Mouse (Mus musculus) gastrocnemius, adult 2 months (tissue): ENCODE measurements around the gene Slc8a1. TPM values are rescaled to one million over a fixed set of nuclear protein-coding genes. Genes with fewer than 3 reads are reported as not detected.

ENCODE experiments used
- DNase-seq: peaks from one replicate; pipeline ENCODE4 v3.0.0; 2022
- H3K27ac ChIP-seq: fragments of 200-600 bp; 2 replicates; pipeline ENCODE4 v1.8.1; 2022; ENCODE audit warnings: mild to moderate bottlenecking
- H3K4me3 ChIP-seq: fragments of 200-600 bp; 2 replicates; pipeline ENCODE4 v1.8.1; 2022; ENCODE audit warnings: mild to moderate bottlenecking, moderate library complexity
- CTCF ChIP-seq: fragments of 200-600 bp; IDR thresholded peaks from 2 replicates; pipeline ENCODE4 v1.8.1; 2022; ENCODE audit warnings: antibody characterized with exemption, mild to moderate bottlenecking, moderate library complexity
- intact Hi-C: fragments of 180-260 bp; cut with DNase I; formaldehyde crosslinking; loops from one replicate; pipeline ENCODE4 v1.15.1; 2025
- total RNA-seq, 2 experiments: library from RNA; stranded (reverse); gene quantifications; 2 replicates each; pipeline ENCODE4 v1.2.3; 2021

Slc8a1 gene
- total RNA-seq, 2 experiments from 2014 or later: 15.9 to 19.9 TPM

DNA sequence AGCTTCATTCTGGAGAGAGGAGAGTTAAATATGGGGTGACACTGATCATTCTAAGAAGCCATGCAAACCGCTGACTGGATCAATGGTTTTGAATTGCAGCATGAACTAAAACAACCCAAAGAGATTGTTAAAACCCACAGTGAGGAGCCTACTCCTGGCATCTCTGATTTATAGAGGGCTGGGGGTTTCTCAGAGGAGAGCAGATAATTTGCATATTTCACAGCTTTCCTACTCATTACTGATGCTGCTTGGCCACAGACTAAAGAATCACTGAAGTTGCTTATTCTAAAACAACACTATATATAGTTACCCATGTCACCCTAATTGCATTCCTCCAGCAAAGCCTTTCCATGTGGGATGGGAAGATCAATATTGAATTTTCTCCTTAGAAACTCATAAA lies 361.0 kb downstream of the Slc8a1 start:
- DNase-seq: no peak
- intact Hi-C loops: no loop called here
- TF ChIP-seq CTCF: no peak
- H3K27ac ChIP-seq: no peak overlapping the region
- H3K4me3 ChIP-seq: no peak overlapping the region

DNA sequence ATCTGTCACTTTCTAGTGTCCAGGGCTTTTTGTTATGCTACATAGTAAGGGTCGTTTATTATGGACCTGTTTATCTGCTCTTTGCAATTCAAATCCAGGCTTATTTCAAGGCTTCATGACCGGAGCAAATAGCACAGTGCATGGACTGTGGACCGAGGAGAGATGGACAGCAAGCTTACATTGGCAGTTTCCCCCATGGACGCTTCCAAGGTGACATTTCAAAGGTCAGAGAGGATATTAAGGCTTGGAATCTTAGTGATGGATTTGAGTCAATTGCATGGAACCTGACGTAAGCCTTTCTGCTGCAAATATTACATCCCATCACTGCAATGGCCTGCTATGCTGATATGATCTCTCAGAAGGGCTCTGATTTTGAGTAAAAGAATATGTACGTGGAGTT lies 362.3 kb downstream of the Slc8a1 start:
- no peak for TF ChIP-seq CTCF
- DNase-seq: no peak
- Histone ChIP-seq H3K27ac (no peak overlapping the region), H3K4me3 (no peak overlapping the region)
- intact Hi-C loops: no loop called here

DNA sequence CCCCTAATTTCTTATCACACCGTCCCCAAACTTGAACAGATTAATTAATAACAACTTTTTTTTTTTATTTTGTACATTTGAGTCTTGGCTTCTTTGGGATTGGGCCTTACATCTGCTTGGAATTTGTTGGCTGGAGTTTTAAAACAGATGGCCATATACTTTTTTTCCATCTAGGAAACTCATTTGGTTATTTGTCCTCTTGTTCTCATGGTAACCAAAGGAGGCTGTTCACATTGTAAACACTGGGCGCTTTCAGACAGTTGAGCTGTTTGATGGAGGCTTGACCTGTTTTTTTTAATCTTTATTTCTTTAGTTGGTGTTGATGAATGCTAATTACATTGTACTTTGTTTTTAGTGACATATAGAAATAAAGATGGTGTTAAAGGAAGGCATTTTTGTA lies 369.1 kb downstream of the Slc8a1 start:
- no peak for TF ChIP-seq CTCF
- no peak overlapping the region for H3K27ac ChIP-seq

DNA sequence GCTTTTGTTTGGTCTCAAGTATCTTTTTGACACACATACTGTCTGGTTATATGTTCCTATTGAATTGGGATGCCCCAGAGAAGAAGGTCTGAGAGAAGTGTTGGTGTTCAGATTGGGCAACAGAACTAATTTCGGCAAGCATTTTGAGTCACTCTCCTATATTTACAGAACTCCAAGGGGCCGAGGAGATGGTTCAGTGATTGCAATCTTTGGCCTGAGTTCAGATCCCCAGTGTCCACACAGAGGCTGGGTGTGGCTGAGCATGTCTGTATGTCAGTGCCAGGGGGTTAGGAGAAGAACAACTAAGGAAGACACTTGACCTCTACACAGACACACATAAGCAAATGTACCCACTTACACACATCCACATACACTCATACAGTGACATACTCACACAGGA lies 369.7 kb downstream of the Slc8a1 start:
- Histone ChIP-seq H3K27ac (no peak overlapping the region), H3K4me3 (no peak overlapping the region)
- DNase-seq: no peak
- intact Hi-C loops: loop anchor here (10.0 kb wide), 1 partner anchor 416 kb away; no protein-coding TSS in a partner anchor
- no peak for TF ChIP-seq CTCF

More for the DNA sequence above, 369.1 kb downstream of the Slc8a1 start:
- DNase-seq: no peak
- intact Hi-C loops: loop anchor here (10.0 kb wide), 1 partner anchor 416 kb away; no protein-coding TSS in a partner anchor
- no peak overlapping the region for H3K4me3 ChIP-seq

DNA sequence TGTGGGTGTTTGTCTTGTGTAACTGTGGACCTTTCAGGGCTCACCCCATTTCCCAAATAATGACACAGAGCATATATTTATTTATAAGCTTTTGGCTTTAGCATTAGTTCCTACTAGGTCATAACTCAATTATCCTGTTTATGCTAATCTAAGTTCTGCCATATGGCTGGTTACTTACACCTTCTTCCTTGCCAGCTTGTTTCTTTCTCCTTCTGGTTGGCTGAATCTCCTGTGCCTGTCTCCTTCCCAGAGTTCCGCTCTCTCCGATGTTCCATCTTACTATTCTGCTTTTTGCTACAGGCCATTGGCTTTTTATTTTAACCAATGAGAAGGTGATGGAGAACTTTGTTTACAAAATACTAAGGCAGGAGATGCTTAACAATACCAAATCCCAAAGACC lies 374.8 kb downstream of the Slc8a1 start:
- H3K4me3 ChIP-seq: no peak overlapping the region
- H3K27ac ChIP-seq: no peak overlapping the region
- DNase-seq: no peak
- TF ChIP-seq CTCF: no peak
- intact Hi-C loops: loop anchor here (10.0 kb wide), 1 partner anchor 421 kb away; no protein-coding TSS in a partner anchor

DNA sequence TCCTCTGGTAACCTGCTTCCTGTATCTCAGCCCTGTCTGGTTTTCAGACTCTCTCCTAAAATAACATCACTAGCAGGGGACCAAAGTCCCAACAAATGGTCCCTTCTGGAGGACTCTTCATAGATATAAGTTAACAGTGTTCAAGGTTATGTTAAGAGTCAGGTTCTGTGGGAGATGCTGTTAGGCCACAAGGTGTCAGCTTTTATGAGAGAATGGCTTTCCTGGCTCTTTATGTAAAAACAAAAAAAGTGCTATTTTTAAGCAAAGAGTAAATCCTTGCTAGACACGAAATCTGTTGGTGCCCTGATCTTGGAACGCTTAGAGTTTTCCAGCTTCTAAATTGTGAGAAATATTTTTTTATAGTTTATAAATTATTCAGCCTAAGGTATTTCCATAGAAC lies 377.6 kb downstream of the Slc8a1 start:
- no peak overlapping the region for H3K4me3 ChIP-seq
- no peak overlapping the region for H3K27ac ChIP-seq
- peak; percentile 46 for TF ChIP-seq CTCF
- no peak for DNase-seq
- intact Hi-C loops: loop anchor here (10.0 kb wide), 1 partner anchor 424 kb away; no protein-coding TSS in a partner anchor

DNA sequence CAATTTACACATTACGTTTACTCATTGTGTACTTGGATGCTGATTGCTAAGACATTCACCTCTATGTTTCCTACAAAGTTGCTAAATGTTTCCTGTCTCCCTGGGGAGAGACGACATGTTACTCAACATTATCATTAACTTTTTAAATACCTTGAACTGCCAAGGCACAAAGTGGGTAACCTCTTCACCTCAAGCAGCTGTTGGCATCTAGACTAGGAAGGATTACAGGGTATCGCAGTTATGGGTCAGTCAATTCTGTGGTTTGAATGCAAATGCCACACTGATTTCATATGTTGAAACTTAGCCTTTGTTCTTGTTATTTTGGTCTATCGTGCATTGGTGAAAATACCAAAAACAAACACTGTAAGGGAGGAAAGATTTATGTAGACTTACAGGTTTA lies 378.1 kb downstream of the Slc8a1 start:
- DNase-seq: no peak
- H3K4me3 ChIP-seq: no peak overlapping the region
- no peak for TF ChIP-seq CTCF
- no peak overlapping the region for H3K27ac ChIP-seq
- intact Hi-C loops: loop anchor here (10.0 kb wide), 1 partner anchor 425 kb away; no protein-coding TSS in a partner anchor

DNA sequence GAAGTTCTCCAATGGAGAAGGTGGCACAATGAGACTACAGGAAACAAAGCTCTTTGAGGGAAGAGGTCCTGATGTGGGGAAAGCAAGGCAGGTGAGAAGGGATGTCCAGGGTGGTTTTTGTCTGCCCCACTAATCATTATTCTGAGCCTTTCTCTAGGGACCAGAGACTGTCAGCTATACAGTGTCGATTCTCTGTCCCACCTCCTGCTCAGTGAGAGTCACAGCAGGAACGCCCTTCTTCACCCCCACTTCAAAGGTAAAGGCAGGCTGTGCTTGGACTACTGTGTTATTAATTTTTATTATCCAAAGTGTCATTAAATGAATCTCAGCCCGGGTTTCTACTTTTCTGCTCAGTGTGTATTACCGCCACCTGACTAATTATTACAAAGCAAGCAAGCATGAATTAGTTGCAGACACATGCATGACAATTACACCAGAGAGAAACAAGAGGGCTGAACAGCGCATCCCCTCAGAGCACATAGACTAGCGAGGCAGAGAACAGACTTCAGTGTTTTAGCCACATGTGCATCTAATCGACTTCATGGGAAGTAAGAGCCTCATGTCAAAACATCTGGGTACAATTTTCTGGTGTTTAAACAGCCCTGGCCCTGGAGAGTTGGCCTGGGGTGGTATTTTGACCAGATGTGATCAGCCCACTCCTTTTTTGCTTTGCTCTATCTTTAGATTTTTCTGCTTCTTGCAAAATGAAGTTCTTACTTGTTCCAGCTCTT lies 402.0 kb downstream of the Slc8a1 start:
- intact Hi-C loops: no loop called here
- H3K27ac ChIP-seq: no peak overlapping the region
- H3K4me3 ChIP-seq: no peak overlapping the region
- DNase-seq: no peak
- no peak for TF ChIP-seq CTCF

DNA sequence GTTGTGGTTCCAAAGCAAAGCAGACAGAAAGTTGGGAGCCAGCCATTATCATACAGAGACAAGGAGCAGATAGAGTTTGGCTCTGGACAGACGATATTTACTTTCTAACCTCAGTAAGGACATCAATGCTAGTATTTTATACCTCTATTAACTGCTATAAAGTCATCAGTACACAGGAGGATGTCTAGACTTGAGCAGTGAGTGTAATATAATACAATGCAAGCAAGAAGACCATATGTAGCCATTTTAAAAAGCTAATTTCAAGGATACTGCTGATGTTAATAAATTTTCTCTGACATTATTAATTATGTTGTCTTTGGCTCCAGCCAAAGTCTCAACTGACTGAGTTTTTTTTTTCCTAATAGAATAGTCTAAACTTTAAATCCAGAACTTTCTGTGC lies 402.7 kb downstream of the Slc8a1 start:
- H3K4me3 ChIP-seq: no peak overlapping the region
- intact Hi-C loops: no loop called here
- H3K27ac ChIP-seq: no peak overlapping the region
- no peak for TF ChIP-seq CTCF
- DNase-seq: no peak
